Mouse (Mus musculus): Measurements from ENCODE around the gene Cmtm2b. TPM values are rescaled to one million over a fixed set of nuclear protein-coding genes. Genes with fewer than 3 reads are reported as not detected.

Cmtm2b gene
- polyA plus RNA-seq, 1 experiment from 2014 or later: not detected

DNA sequence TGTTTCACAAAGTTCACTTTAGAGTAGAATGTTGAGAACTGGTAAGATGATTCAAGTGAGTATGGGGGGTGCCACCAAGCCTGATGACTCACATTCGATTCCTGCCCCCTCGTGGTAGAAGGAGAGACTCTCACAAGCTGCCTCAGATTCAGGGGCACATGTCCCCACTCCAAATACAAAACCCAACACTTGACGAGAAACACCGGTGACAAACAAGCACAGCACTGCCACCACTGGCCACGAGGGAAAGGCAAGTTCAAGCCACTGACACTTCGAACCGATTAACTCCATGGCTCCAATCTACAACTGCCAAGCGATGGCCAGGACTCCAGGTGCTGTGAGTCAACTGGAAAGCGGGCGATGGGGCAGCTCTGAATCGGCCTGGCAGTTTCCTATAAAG lies 51.7 kb downstream of the Cmtm2b start:
- Histone ChIP-seq H3K4me3 (ENCODE audit: low read length) (no peak overlapping the region), H3K4me2 (ENCODE audit: low read depth, low read length) (no peak overlapping the region), H3K36me3 (ENCODE audit: control insufficient read depth, insufficient read depth) (no peaks in the 10 kb centered on the region), H3K4me1 (ENCODE audit: control insufficient read depth, insufficient read depth, low read length) (peaks cover 32% of the 10 kb centered on the region), H3K27me3 (ENCODE audit: control insufficient read depth, insufficient read depth, low read length) (no peaks in the 10 kb centered on the region), H3K9ac (ENCODE audit: low read length) (no peak overlapping the region), H3K27ac (ENCODE audit: low read length) (peak overlapping the region; percentile 25; the same call in 1 of the 2 replicates), H3K9me3 (replicated peaks; ENCODE audit: control insufficient read depth, low read length) (no peaks in the 10 kb centered on the region)
- no peak for ATAC-seq (replicated peaks; ENCODE audit: extremely low read depth, insufficient read depth, low FRiP score)
- 69% methylated on average over 11 of the region's 11 CpGs for WGBS

DNA sequence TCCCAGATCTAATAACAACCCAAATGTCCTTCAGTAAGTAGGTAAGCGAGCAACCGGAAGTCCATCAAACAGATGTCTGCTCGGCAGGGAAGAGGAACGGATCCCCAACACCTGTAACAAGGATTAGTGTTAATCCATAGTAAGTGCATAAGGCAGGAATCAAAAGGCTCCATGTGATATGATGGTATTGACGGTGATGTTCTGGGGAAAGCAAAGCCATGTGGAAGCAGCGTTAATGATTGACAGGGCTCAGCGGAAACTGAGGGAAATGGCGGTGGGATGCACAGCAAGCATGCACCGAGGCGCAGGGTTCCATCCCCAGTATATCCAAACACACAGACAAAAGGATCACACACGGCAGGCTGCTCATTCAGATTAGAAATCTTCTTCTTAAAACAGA lies 52.2 kb downstream of the Cmtm2b start:
- no peak overlapping the region for H3K9ac ChIP-seq (ENCODE audit: low read length)
- H3K27ac ChIP-seq (ENCODE audit: low read length): peak overlapping the region; percentile 25; the same call in 1 of the 2 replicates
- no peaks in the 10 kb centered on the region for H3K9me3 ChIP-seq (replicated peaks; ENCODE audit: control insufficient read depth, low read length)
- peaks cover 32% of the 10 kb centered on the region for H3K4me1 ChIP-seq (ENCODE audit: control insufficient read depth, insufficient read depth, low read length)
- no peak overlapping the region for H3K4me3 ChIP-seq (ENCODE audit: low read length)
- no peaks in the 10 kb centered on the region for H3K36me3 ChIP-seq (ENCODE audit: control insufficient read depth, insufficient read depth)
- WGBS: 66% methylated on average over 11 of the region's 11 CpGs
- H3K4me2 ChIP-seq (ENCODE audit: low read depth, low read length): no peak overlapping the region
- no peaks in the 10 kb centered on the region for H3K27me3 ChIP-seq (ENCODE audit: control insufficient read depth, insufficient read depth, low read length)
- no peak for ATAC-seq (replicated peaks; ENCODE audit: extremely low read depth, insufficient read depth, low FRiP score)

DNA sequence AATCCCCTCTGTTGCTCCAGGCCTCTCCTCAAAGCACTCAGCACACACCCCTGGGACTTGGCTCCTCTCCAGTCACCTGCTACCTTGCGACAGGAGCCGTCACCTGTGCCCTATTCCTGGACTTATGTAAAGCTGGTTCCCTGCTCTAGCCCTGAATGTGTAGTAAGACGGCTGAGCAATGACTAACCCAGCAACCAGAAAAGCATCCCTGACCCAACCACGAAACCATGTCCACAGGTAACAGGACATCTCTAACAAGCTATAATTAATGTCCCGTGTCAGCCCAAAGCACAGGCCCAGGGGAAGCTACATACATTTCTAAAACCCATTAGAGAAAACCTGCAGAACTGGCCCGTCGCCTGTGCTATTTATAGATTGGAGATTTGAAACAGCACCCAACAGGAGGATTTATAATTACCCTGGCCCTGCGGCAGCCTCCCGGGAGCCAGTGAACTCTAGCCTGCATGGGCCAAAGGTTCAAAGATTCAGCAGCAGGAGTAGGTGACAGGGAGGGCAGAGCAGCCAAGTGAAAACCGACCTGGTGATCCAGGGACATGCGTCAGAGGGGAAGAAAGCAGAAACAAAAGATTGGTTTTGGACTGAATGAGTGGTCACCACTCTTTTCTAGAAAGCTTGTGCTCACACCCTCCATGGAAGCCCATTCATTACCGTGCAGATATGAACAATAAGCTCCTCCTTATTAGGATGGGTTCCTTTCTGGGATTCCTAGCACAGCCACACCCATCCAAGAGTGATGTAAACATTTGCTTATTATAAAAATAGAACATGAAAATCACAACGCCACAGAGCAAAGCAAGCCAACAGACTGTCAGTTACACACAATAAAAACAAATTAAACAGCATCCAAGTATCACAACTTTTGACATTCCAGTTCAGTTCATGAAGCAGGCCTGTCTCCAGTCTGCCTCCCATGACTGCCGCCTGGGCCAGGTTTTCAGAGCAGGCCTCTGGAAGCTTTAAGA lies 53.1 kb downstream of the Cmtm2b start:
- Histone ChIP-seq H3K9me3 (replicated peaks; ENCODE audit: control insufficient read depth, low read length) (no peaks in the 10 kb centered on the region), H3K9ac (ENCODE audit: low read length) (peak overlapping the region; percentile 59), H3K4me3 (ENCODE audit: low read length) (no peak overlapping the region), H3K27ac (ENCODE audit: low read length) (peak overlapping the region; percentile 91), H3K36me3 (ENCODE audit: control insufficient read depth, insufficient read depth) (no peaks in the 10 kb centered on the region), H3K27me3 (ENCODE audit: control insufficient read depth, insufficient read depth, low read length) (no peaks in the 10 kb centered on the region), H3K4me2 (ENCODE audit: low read depth, low read length) (peak overlapping the region; percentile 38), H3K4me1 (ENCODE audit: control insufficient read depth, insufficient read depth, low read length) (peaks cover 26% of the 10 kb centered on the region)
- peak; percentile 64 for ATAC-seq (replicated peaks; ENCODE audit: extremely low read depth, insufficient read depth, low FRiP score)
- 26% methylated on average over 14 of the region's 14 CpGs for WGBS

GRCm38 (mm10) chr8:104375959-104376358 lies 53.9 kb downstream of the Cmtm2b start:
- H3K4me3 ChIP-seq (ENCODE audit: low read length): no peak overlapping the region; the same call in 1 of the 2 replicates
- H3K9me3 ChIP-seq (replicated peaks; ENCODE audit: control insufficient read depth, low read length): no peaks in the 10 kb centered on the region
- H3K9ac ChIP-seq (ENCODE audit: low read length): peak overlapping the region; percentile 59
- H3K4me2 ChIP-seq (ENCODE audit: low read depth, low read length): peak overlapping the region; percentile 38
- peak overlapping the region; percentile 91 for H3K27ac ChIP-seq (ENCODE audit: low read length)
- WGBS: 56% methylated on average over 5 of the region's 5 CpGs
- H3K4me1 ChIP-seq (ENCODE audit: control insufficient read depth, insufficient read depth, low read length): peaks cover 26% of the 10 kb centered on the region
- ATAC-seq (replicated peaks; ENCODE audit: extremely low read depth, insufficient read depth, low FRiP score): no peak
- H3K36me3 ChIP-seq (ENCODE audit: control insufficient read depth, insufficient read depth): no peaks in the 10 kb centered on the region
- H3K27me3 ChIP-seq (ENCODE audit: control insufficient read depth, insufficient read depth, low read length): no peaks in the 10 kb centered on the region

DNA sequence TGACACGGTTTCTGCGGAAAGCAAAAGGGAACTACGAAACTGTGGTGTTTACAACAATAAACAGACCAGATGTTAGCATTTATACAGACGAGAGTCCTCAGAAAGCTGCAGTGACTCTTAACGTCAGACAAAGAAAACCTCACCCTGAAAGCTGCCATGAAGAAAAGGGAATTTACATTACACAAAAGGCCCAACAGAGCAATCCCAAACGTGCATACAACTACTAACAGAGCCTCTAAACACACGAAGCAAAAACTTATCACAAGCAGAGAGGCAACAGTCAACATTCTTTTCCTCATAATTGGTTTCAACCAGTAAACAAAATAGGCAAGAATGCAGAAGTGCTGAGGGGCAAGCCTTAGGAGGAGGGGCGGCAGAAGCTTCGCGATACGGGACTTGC lies 54.6 kb downstream of the Cmtm2b start:
- H3K9me3 ChIP-seq (replicated peaks; ENCODE audit: control insufficient read depth, low read length): no peaks in the 10 kb centered on the region
- H3K36me3 ChIP-seq (ENCODE audit: control insufficient read depth, insufficient read depth): no peaks in the 10 kb centered on the region
- no peaks in the 10 kb centered on the region for H3K27me3 ChIP-seq (ENCODE audit: control insufficient read depth, insufficient read depth, low read length)
- no peak overlapping the region for H3K4me2 ChIP-seq (ENCODE audit: low read depth, low read length)
- peaks cover 26% of the 10 kb centered on the region for H3K4me1 ChIP-seq (ENCODE audit: control insufficient read depth, insufficient read depth, low read length)
- WGBS: 70% methylated on average over 11 of the region's 11 CpGs
- H3K9ac ChIP-seq (ENCODE audit: low read length): no peak overlapping the region
- no peak for ATAC-seq (replicated peaks; ENCODE audit: extremely low read depth, insufficient read depth, low FRiP score)
- peak overlapping the region; percentile 42; the same call in 1 of the 2 replicates for H3K27ac ChIP-seq (ENCODE audit: low read length)
- no peak overlapping the region for H3K4me3 ChIP-seq (ENCODE audit: low read length)

GRCm38 (mm10) chr8:104379301-104379836 lies 57.3 kb downstream of the Cmtm2b start:
- 66% methylated on average over 10 of the region's 10 CpGs for WGBS

GRCm38 (mm10) chr8:104380269-104380668 lies 58.2 kb downstream of the Cmtm2b start:
- Histone ChIP-seq H3K9me3 (replicated peaks; ENCODE audit: control insufficient read depth, low read length) (no peaks in the 10 kb centered on the region), H3K4me2 (ENCODE audit: low read depth, low read length) (no peak overlapping the region), H3K27me3 (ENCODE audit: control insufficient read depth, insufficient read depth, low read length) (no peaks in the 10 kb centered on the region), H3K27ac (ENCODE audit: low read length) (no peak overlapping the region), H3K9ac (ENCODE audit: low read length) (no peak overlapping the region), H3K4me1 (ENCODE audit: control insufficient read depth, insufficient read depth, low read length) (peaks cover 35% of the 10 kb centered on the region), H3K36me3 (ENCODE audit: control insufficient read depth, insufficient read depth) (no peaks in the 10 kb centered on the region), H3K4me3 (ENCODE audit: low read length) (no peak overlapping the region)
- no peak for ATAC-seq (replicated peaks; ENCODE audit: extremely low read depth, insufficient read depth, low FRiP score)
- WGBS: 74% methylated on average over 7 of the region's 7 CpGs

More at GRCm38 (mm10) chr8:104379301-104379836, 57.3 kb downstream of the Cmtm2b start:
- H3K36me3 ChIP-seq (ENCODE audit: control insufficient read depth, insufficient read depth): no peaks in the 10 kb centered on the region
- peaks cover 40% of the 10 kb centered on the region for H3K4me1 ChIP-seq (ENCODE audit: control insufficient read depth, insufficient read depth, low read length)
- H3K9me3 ChIP-seq (replicated peaks; ENCODE audit: control insufficient read depth, low read length): no peaks in the 10 kb centered on the region
- H3K4me3 ChIP-seq (ENCODE audit: low read length): no peak overlapping the region
- H3K27ac ChIP-seq (ENCODE audit: low read length): no peak overlapping the region
- no peak overlapping the region for H3K9ac ChIP-seq (ENCODE audit: low read length)
- no peaks in the 10 kb centered on the region for H3K27me3 ChIP-seq (ENCODE audit: control insufficient read depth, insufficient read depth, low read length)
- no peak for ATAC-seq (replicated peaks; ENCODE audit: extremely low read depth, insufficient read depth, low FRiP score)
- no peak overlapping the region for H3K4me2 ChIP-seq (ENCODE audit: low read depth, low read length)
